Mouse (Mus musculus) lung, embryonic 14.5 days (tissue): ENCODE measurements around the gene Cep112. TPM values are rescaled to one million over a fixed set of nuclear protein-coding genes. Genes with fewer than 3 reads are reported as not detected.
A peak's percentile ranks its signal among the peaks of the same experiment; 100 is the strongest.
"Not testable (repeated sequence)": the region's sequence is repeated elsewhere in the genome, so short reads cannot be mapped to it uniquely, and the experiment has no call there.

ENCODE experiments used
- ATAC-seq: fragments of 200-750 bp; cut with Nextera tagmentation; 2 replicates; pipeline ENCODE4 v1.8.0; 2017; ENCODE audit warnings: mild to moderate bottlenecking, moderate TSS enrichment, moderate library complexity; ENCODE audit not compliant: insufficient read depth
- DNase-seq: peaks from one replicate; pipeline ENCODE4 v3.0.0-alpha.2; 2015
- H3K27ac ChIP-seq: fragments of 300-500 bp; sonication (generic); 2 replicates; pipeline ENCODE4 v1.5.1; 2014; ENCODE audit warnings: low read depth, mild to moderate bottlenecking, moderate library complexity
- H3K27me3 ChIP-seq: fragments of 300-500 bp; sonication (generic); 2 replicates; pipeline ENCODE4 v1.6.1; 2014; ENCODE audit warnings: low read length, control low read depth; ENCODE audit not compliant: insufficient read depth
- H3K36me3 ChIP-seq: fragments of 300-500 bp; sonication (generic); 2 replicates; pipeline ENCODE4 v1.6.1; 2014; ENCODE audit warnings: control low read depth; ENCODE audit not compliant: insufficient read depth
- H3K4me1 ChIP-seq: fragments of 300-500 bp; sonication (generic); 2 replicates; pipeline ENCODE4 v1.6.1; 2014; ENCODE audit warnings: antibody characterized with exemption, control low read depth; ENCODE audit not compliant: insufficient read depth
- H3K4me2 ChIP-seq: fragments of 300-500 bp; sonication (generic); 2 replicates; pipeline ENCODE4 v1.6.1; 2014; ENCODE audit warnings: mild to moderate bottlenecking
- H3K4me3 ChIP-seq: fragments of 300-500 bp; sonication (generic); 2 replicates; pipeline ENCODE4 v1.5.1; 2014; ENCODE audit warnings: low read depth, low read length
- H3K9ac ChIP-seq: fragments of 300-500 bp; sonication (generic); 2 replicates; pipeline ENCODE4 v1.6.1; 2014
- H3K9me3 ChIP-seq: fragments of 300-500 bp; sonication (generic); 2 replicates; pipeline ENCODE4 v1.6.1; 2016; ENCODE audit warnings: low read depth, low read length, control low read depth
- CTCF ChIP-seq: IDR thresholded peaks from 2 replicates; pipeline ENCODE4 v1.5.1; 2016; ENCODE audit warnings: antibody characterized with exemption, low read depth
- WGBS: fragments of 180-500 bp; shearing (Covaris S2); extraction: QIAGEN DNeasy Blood & Tissue Kit; methylation state at CpG from one replicate; pipeline ENCODE4 v1.1.7; 2014; 5-methylcytosine and 5-hydroxymethylcytosine counted together
- polyA plus RNA-seq: library from polyadenylated mRNA; unstranded; fragments of >200 nt; fragmentation: Nextera tagmentation; extraction: Ambion mirVana; gene quantifications from 2 replicates; pipeline ENCODE4 v1.2.1, GENCODE M21; 2014

Gene Cep112
- polyA plus RNA-seq, 1 experiment from 2014 or later, result 20.2 TPM

DNA sequence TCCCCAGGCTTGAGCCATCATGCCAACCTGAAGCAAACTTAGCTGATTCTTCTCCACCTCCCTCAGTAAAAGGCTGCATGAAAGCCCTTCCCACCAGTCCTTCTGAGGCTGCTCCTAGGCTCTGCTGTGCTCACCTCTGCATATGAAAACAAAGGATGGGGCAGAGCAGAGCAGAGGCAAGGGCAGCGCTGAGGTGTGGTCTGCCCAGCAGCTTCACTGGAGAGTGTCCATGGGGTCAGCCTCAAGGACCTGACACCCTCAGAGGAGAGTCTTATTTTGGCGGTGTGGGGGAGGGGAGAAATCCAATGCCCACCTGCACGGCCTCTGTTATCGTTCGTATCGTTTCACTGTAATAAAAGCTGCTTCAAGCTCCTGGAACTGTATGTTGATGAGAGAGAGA lies 432.3 kb downstream of the Cep112 start:
- Histone ChIP-seq H3K27me3 (no peaks in the 10 kb centered on the region), H3K9me3 (no peaks in the 10 kb centered on the region), H3K27ac (no peak overlapping the region; the same call in 1 of the 2 replicates), H3K36me3 (no peaks in the 10 kb centered on the region), H3K4me3 (no peak overlapping the region), H3K4me1 (peaks cover 15% of the 10 kb centered on the region), H3K9ac (no peak overlapping the region), H3K4me2 (peak overlapping the region; percentile 32; the same call in 1 of the 2 replicates)
- ATAC-seq, result no peak
- WGBS, result 28% methylated on average over 6 of the region's 6 CpGs
- no peak for TF ChIP-seq CTCF
- DNase-seq, result no peak

DNA sequence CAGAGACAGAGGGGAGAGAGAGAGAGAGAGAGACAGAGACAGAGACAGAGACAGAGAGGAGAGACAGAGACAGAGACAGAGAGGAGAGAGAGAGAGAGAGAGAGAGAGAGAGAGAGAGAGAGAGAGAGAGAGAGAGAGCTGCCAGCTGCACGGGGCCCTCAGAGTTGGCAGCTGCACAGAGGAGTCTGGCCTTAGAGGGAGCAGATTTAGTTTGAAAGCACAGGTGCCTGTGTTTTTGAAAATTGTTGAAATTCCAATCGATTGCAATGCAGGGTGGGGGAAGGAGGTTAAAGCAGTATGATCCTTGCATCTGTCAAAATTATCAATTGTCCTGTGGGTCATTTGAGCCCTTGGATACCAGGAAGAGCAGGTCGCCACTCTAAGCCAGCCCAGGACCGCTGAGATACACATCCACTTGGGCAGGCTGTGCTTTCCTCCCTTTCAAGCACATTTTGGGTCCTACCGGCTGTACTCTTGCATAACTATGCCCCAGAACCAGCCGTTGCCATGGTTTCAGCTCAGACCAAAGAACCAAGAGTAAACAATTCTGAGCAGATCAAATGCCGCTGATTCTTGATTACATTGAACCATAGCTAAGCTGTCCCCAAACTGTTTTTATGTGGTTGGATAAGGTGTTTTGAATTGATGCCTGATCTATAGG lies 432.8 kb downstream of the Cep112 start:
- H3K4me2 ChIP-seq, result peak overlapping the region; percentile 32; the same call in 1 of the 2 replicates
- H3K9ac ChIP-seq, result no peak overlapping the region
- H3K36me3 ChIP-seq, result no peaks in the 10 kb centered on the region
- peak overlapping the region; percentile 24; the same call in 1 of the 2 replicates for H3K27ac ChIP-seq
- H3K27me3 ChIP-seq, result no peaks in the 10 kb centered on the region
- H3K9me3 ChIP-seq, result no peaks in the 10 kb centered on the region
- WGBS, result 12% methylated on average over 7 of the region's 7 CpGs
- H3K4me3 ChIP-seq, result no peak overlapping the region
- peak; percentile 84 for ATAC-seq
- H3K4me1 ChIP-seq, result peaks cover 15% of the 10 kb centered on the region
- no peak for TF ChIP-seq CTCF
- peak; percentile 77 for DNase-seq

DNA sequence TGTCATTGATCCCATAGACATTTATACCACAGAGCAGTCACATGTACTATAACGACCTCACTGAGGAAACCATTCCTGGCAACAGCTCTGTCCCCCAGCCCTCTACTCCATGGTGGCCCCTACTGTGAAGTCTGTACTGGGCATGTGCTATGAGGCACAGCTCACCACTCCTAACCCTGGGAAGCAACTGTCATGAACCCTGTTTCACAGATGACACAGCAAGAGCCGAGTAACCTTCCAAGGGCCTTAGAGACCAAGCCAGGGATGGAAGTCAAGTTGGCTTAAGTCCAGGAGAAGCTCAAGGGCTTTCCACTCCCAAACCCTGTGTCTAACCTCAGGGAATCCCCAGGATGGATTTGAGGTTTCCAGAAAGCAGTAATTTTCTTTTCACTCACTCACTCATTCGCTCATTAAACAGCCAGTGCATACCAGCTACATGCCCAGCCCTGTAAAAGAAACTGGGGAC lies 433.4 kb downstream of the Cep112 start:
- no peak overlapping the region for H3K9ac ChIP-seq
- no peaks in the 10 kb centered on the region for H3K9me3 ChIP-seq
- no peaks in the 10 kb centered on the region for H3K27me3 ChIP-seq
- ATAC-seq (peak; percentile 76; the same call in 1 of the 2 replicates), DNase-seq (peak; percentile 38)
- H3K4me1 ChIP-seq, result peaks cover 15% of the 10 kb centered on the region
- H3K4me2 ChIP-seq, result peak overlapping the region; percentile 18; the same call in 1 of the 2 replicates
- TF ChIP-seq CTCF, result no peak
- no peak overlapping the region for H3K4me3 ChIP-seq
- no peaks in the 10 kb centered on the region for H3K36me3 ChIP-seq
- 43% methylated on average over 3 of the region's 3 CpGs for WGBS
- peak overlapping the region; percentile 20; the same call in 1 of the 2 replicates for H3K27ac ChIP-seq

DNA sequence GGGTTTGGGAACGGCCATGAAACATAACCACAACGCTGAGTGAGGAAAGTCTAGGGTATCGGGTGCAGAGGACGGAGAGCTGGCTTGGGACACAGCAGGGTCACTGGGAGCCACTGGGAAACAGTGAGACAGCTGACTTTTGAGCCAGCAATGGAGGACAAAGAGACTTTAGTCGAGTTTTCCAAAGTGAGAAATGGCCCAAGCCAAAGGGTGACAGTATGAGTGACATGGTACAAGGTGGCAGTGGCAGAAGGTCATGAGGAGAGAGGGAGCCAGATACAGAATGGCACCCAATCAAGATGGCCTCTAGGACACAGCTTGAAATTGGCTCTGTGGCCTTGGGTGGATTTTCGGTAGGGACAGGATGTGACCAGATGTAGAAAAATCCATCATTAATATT lies 433.9 kb downstream of the Cep112 start:
- Histone ChIP-seq H3K36me3 (no peaks in the 10 kb centered on the region), H3K9ac (no peak overlapping the region), H3K9me3 (no peaks in the 10 kb centered on the region), H3K4me3 (no peak overlapping the region), H3K4me2 (no peak overlapping the region), H3K27ac (no peak overlapping the region), H3K27me3 (no peaks in the 10 kb centered on the region), H3K4me1 (peaks cover 15% of the 10 kb centered on the region)
- no peak for ATAC-seq
- TF ChIP-seq CTCF, result no peak
- no peak for DNase-seq
- WGBS, result 79% methylated on average over 6 of the region's 6 CpGs

DNA sequence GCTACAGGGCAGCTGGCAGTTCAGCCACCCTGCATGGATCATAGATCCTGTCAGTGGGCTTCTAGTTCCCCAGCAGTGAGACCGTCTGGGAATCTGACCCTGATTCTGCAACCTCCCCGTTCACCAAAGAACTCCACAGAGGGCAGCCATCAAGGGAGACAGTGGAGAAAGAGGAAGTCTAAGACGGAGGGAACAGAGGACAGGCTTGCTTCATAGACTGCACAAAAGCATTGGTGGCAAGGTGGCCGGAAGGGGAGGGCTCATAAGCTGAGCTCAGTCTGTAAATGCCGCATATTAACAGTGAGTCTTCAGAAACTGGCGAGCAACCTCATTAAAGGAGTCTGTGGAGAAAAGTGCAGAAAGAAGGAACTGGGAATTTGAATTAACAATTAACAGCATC lies 437.4 kb downstream of the Cep112 start:
- Histone ChIP-seq H3K27me3 (no peaks in the 10 kb centered on the region), H3K9ac (no peak overlapping the region), H3K4me2 (no peak overlapping the region), H3K36me3 (no peaks in the 10 kb centered on the region), H3K4me3 (no peak overlapping the region), H3K27ac (no peak overlapping the region), H3K9me3 (no peaks in the 10 kb centered on the region), H3K4me1 (peaks cover 18% of the 10 kb centered on the region)
- DNase-seq (no peak), ATAC-seq (no peak)
- no peak for TF ChIP-seq CTCF
- WGBS, result 69% methylated on average over 6 of the region's 6 CpGs

DNA sequence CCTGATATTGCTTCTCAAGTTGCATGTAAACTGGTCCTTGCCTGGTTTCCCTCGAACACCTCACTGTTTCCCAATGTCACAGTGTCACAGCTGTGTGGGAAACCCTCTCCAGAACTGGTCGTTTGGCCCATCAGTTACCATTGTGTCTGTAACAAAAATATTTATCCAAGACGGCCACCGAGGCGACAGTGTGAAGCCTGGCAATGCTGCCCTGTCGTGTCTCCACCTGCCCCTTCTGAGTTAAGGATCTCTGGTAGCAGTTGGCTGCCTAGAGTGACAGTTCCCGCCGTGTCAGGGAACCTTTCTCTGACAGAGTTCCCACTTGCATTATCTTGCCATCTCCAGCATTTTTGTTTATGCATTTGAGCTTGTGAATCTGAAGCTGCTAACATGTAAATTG lies 440.8 kb downstream of the Cep112 start:
- H3K27ac ChIP-seq, result no peak overlapping the region
- TF ChIP-seq CTCF, result no peak
- ATAC-seq, result no peak
- no peaks in the 10 kb centered on the region for H3K27me3 ChIP-seq
- no peak overlapping the region for H3K4me3 ChIP-seq
- WGBS, result 23% methylated on average over 8 of the region's 8 CpGs
- H3K9me3 ChIP-seq, result no peaks in the 10 kb centered on the region
- no peak overlapping the region for H3K9ac ChIP-seq
- H3K36me3 ChIP-seq, result no peaks in the 10 kb centered on the region
- DNase-seq, result no peak
- H3K4me1 ChIP-seq, result peaks cover 5% of the 10 kb centered on the region; the same call in 1 of the 2 replicates
- H3K4me2 ChIP-seq, result no peak overlapping the region

DNA sequence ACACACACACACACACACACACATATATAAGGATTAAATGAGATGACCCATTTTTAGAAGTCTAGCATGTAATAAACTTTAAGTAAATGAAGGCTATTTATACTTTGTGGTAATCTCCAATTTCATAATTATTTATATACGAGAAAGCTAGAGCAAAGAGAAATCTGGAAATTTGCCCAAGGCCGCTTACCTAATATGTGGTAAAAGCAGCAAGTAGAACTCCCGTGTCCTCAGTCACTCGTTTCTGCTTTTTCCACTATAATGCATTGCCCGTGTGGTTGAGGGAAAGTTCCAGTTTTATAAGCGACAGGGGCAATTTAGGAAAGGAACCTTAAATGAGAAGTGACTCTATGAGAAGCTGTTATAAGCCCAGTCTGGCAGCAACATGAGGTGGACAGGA lies 442.5 kb downstream of the Cep112 start:
- Histone ChIP-seq H3K9me3 (no peaks in the 10 kb centered on the region), H3K4me3 (no peak overlapping the region), H3K9ac (no peak overlapping the region), H3K4me1 (peaks cover 5% of the 10 kb centered on the region; the same call in 1 of the 2 replicates), H3K36me3 (no peaks in the 10 kb centered on the region), H3K4me2 (no peak overlapping the region), H3K27ac (no peak overlapping the region), H3K27me3 (no peaks in the 10 kb centered on the region)
- no peak for TF ChIP-seq CTCF
- ATAC-seq, result no peak
- DNase-seq, result peak; percentile 78
- 52% methylated on average over 6 of the region's 6 CpGs for WGBS

DNA sequence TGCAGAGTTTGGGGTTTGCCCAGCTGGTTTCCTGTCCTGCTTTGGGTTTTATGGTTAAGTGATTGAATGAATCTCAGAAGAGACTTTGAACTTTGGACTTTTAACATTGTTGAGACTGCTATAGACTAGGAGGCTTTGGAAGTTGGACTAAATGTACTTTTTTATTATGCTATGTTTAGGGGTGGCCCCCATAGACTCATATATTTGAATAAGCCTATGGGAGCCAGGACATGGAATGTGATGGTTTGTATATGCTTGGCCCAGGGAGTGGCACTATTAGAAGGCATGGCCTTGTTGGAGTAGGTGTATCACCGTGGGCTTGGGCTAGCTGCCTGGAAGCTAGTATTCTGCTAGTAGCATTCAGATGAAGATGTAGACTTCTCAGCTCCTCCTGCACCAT lies 446.3 kb downstream of the Cep112 start:
- DNase-seq, H3K4me2 ChIP-seq, H3K27me3 ChIP-seq, H3K36me3 ChIP-seq, H3K9ac ChIP-seq, H3K9me3 ChIP-seq, H3K4me3 ChIP-seq, H3K27ac ChIP-seq, ATAC-seq, H3K4me1 ChIP-seq: not testable (repeated sequence)
- 89% methylated on average over 1 of the region's 1 CpGs for WGBS
